Mouse (Mus musculus) brain, embryonic 14.5 days (tissue): ENCODE measurements at regions not wholly inside any gene's neighbourhood (a gene's known extent, or its start where the extent isn't known, plus 50 kb on each side); places are given as distances from the start of the nearest gene placed in this dataset.

Experiments used
- CTCF ChIP-seq: fragments of 200-500 bp; IDR thresholded peaks from 2 replicates; pipeline ENCODE4 v1.5.1; 2012; ENCODE audit warnings: inconsistent platforms, mild to moderate bottlenecking, moderate library complexity, borderline replicate concordance; ENCODE audit not compliant: insufficient read depth, insufficient read length; ENCODE audit errors: extremely low read depth
- POLR2A ChIP-seq: fragments of 200-500 bp; IDR thresholded peaks from 2 replicates; pipeline ENCODE4 v1.6.1; 2012; ENCODE audit warnings: mild to moderate bottlenecking, inconsistent platforms, borderline replicate concordance; ENCODE audit not compliant: poor library complexity, insufficient read depth, insufficient read length, severe bottlenecking; ENCODE audit errors: extremely low read depth

DNA sequence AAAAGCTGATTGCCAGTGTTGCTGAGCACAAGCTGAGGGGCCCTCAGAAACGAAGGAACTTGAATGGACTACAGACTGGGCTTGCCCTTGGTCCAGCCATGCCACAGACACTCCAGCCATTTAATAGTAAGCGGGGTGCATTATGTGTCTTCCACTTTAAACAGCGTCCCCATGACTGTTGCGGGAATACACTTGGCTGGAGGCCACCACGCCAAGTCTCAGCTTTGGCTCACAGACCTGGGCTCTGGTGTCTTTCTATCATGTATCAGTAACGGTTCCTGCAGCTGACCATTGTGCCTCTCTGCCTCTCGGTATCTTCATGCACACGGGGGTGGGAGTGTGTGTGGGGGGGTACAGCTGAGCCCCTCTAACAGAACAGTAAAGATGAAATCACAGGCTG, 62.0 kb upstream of the Sdk2 start:
- TF ChIP-seq CTCF (no peak), POLR2A (no peak)
